Mouse (Mus musculus) kidney, postnatal 36 days (tissue): Measurements from ENCODE around the gene Prr23a3.

Experiments used
- DNase-seq, 2 experiments: peaks; one replicate each; pipeline ENCODE4 v3.0.0; 2021 to 2022; ENCODE audit warnings: mixed read lengths in 2 of 2

Gene Prr23a3

DNA sequence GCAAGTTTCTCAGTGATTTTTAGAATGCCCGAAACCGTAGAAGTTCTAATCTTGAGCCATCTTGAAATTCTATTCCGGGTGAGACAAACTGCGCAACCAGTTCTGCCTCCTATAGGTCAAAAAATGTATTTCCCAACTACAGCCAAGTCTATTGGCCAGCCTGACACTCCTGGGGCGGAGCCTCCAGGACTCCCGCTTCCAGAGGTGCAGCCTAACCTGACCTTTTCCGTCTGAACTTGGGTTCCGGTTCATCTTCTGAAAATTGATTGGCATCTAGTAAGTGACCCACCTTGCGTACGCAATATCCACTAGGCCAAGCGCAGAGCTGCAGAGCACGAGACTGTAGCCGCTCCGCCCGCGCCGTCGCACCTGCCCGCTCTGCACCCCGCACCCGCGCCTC lies at the start of gene Prr23a3:
Gene Prr23a3 (plus strand): TSS at position 197 of the 400 bp plus-strand sequence.
- DNase-seq: no peak

GRCm38 (mm10) chr9:98816066-98816465 lies 48.5 kb upstream of the Prr23a3 start:
- no peak for DNase-seq

DNA sequence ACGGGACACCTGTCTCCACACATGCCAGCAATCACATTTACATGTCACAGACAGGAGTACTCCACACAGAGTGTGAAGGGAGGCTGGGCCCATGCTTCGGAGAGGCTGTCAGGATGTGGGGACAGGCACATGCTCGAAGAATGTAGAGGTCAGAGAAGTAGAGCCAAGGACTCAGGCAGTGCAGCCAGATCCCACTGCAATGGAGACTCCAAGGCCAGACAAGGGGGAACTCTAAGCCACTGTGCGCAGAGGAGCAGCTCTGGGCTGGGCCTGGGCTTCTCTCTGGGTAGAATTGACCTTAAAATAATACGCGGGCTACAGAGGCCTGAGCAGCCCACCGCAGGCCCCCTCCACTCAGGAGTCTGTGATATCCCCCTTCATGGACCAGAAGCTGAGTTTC lies 47.0 kb upstream of the Prr23a3 start:
- DNase-seq: no peak

DNA sequence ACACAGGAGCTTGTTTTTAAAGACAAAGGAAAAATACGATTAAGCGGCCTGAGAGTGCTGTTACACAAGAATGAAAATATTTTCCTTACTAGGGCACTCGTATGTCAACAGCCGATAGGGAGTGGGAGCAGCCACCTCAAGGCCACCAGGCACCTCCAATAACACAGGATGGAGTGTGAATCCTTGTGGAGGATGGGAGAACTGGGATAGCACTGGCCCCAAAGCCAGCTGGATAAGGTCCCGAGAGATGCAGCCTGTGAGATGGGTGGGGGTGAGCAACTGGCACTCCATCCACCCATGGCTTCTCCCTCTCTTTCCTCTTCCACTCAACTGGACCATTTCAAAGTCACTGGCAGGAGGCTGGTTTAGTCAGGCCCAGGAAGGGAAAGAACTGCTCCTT lies 45.6 kb upstream of the Prr23a3 start:
- DNase-seq: no peak

- DNase-seq: no peak
Measured at GRCm38 (mm10) chr9:98819481-98819880, 45.1 kb upstream of the Prr23a3 start.

GRCm38 (mm10) chr9:98820461-98820860 lies 44.1 kb upstream of the Prr23a3 start:
- DNase-seq: no peak

DNA sequence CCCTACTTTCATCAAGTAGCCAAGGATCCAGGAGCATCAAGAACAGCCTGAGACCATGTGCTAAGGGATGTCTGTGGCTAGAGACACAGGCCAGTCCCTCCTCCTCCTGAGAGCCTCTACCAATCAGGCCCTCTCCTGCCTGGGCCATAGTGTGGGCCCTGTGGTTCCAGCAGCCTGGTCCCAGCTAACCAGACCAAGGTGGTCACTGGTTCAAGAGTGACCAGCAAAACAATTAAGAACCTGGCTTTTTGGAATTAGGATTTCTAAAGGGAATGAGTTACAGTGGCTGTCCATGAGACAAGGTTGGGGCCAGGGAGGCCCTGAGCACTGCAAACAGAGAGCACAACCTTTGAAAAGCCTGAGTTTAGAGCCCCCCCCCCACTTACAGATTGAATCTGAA lies 43.5 kb upstream of the Prr23a3 start:
- no peak for DNase-seq

- DNase-seq: no peak
Measured at GRCm38 (mm10) chr9:98823805-98824204, 40.8 kb upstream of the Prr23a3 start.

DNA sequence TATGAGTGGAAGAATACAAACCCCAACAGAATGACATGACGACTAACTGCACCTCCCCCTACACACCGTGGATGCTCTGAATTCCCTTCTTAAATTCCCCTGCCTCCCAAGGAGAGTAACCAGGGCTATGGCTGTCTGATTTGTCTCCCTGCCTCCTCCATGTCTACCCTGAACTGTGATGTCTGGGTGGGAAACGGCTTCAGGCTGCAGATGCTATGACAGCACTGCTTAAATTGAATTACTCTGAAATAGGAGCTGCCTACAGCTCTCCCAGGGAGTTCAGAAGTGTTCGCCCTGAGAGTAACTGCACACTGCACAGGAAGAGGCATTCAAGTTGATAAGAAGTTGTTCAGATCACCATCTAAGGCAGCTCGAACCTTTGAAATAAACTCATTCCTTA lies 35.1 kb upstream of the Prr23a3 start:
- no peak for DNase-seq

GRCm38 (mm10) chr9:98837537-98838074 lies 27.0 kb upstream of the Prr23a3 start:
- DNase-seq: no peak

DNA sequence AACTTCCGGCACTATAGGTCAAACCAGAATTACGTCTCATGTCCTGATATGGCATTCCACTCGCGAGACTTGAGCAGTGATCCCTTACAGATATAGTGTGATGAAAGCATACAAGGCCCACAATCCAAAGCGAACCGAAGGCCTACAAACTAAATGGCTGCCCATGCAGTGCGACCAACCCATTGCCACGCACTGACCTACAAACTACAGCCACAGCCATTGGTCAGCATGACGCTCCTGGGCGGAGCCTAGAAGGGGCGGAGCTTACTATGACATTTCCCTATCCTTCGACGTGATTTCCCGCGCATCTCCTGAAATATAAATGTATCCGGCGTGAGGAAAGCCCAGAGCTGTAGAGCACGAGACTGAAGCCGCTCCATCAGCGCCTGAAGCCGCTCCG lies 22.4 kb upstream of the Prr23a3 start, which contains the start of gene Prr23a1:
Gene Prr23a1 (plus strand): TSS at position 387 of the 400 bp plus-strand sequence.
- no peak for DNase-seq

- DNase-seq: no peak
Measured at GRCm38 (mm10) chr9:98856210-98856609, 8.4 kb upstream of the Prr23a3 start, which contains the start of gene Prr23a2. Gene Prr23a2, plus strand, starts transcription at chr9:98856494.

DNA sequence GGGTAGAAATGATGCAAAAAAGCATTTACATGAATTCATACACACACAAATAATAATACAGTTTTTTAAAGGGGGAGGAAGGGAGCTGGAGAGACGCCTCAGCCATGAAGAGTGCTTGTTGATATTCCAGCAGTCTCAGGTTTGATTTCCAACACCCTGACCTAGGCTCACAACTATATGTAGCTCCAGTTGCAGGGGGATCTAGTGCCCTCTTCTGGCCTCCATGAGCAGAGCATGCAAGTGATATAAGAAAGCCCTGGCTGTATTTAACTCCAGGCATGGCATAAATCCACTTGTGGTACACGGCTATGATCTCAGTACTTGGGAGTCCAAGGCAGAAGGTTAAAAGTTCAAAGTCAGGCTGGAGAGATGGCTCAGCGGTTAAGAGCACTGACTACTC lies 1.1 kb upstream of the Prr23a3 start:
- peak in 1 of 2 experiments; percentile 16 for DNase-seq

DNA sequence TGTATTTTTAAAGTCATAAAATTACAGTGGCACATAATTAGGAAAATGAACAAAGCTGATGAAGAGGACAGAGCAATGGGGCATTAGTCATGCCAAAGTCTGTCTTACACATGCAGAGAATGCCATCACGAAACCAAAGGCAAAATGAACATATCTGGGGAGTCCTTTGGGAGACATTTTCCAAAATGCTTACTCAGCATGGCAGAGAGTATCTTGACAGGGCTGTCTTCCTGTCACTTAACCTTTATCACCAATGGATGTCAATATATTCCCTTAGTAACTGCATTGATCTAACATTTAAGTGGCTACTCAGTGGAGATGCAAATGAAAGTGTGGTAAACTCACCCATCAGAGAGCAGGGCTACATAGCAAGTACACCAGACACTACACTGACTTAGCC lies 36.9 kb downstream of the Prr23a3 start:
- no peak for DNase-seq

DNA sequence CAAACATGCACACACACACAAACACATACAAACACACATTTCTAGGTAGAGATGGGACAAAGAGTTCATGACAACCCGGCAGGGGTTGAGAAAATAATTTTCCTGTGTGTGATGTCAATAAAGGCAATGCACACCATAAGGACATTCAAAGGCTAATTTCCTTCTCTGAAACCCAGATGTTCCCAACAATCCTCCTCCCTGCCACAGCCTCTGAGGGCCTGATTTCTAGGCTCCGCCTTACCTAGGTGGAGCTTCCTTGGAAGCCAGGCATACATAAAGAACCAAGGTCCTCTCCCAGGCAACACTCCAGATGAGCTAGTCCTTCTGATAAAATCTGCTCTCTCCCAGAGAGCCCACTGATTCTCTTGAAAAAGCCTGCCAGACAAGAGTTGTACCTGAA lies 38.3 kb downstream of the Prr23a3 start, which contains the start of gene 7420426K07Rik:
Gene 7420426K07Rik (plus strand): TSS at position 301 of the 400 bp plus-strand sequence.
- no peak for DNase-seq
